Mouse (Mus musculus): ENCODE data around the gene Bglap3.
"Not testable (repeated sequence)": the region's sequence is repeated elsewhere in the genome, so short reads cannot be mapped to it uniquely, and the experiment has no call there.

Bglap3 gene

GRCm38 (mm10) chr3:88372643-88373042, at the start of gene Bglap3:
TSS of gene Bglap3 (minus strand) at chr3:88372743.
- DNase-seq: not testable (repeated sequence)

- DNase-seq: peak; percentile 56
Measured at GRCm38 (mm10) chr3:88422020-88422720, 49.6 kb upstream of the Bglap3 start.

GRCm38 (mm10) chr3:88420771-88421170, 48.2 kb upstream of the Bglap3 start:
- no peak for DNase-seq

- DNase-seq: no peak
Measured at GRCm38 (mm10) chr3:88418016-88418415, 45.5 kb upstream of the Bglap3 start.

- DNase-seq: no peak
Measured at GRCm38 (mm10) chr3:88415668-88416067, 43.1 kb upstream of the Bglap3 start.

GRCm38 (mm10) chr3:88412636-88413035, 40.1 kb upstream of the Bglap3 start:
- no peak for DNase-seq

GRCm38 (mm10) chr3:88411681-88412080, 39.1 kb upstream of the Bglap3 start:
- no peak for DNase-seq

GRCm38 (mm10) chr3:88410645-88411031, 38.1 kb upstream of the Bglap3 start:
- DNase-seq: no peak

- DNase-seq: peak; percentile 81
Measured at GRCm38 (mm10) chr3:88409741-88410644, 37.5 kb upstream of the Bglap3 start, which contains the start of gene Pmf1. TSS of gene Pmf1 (minus strand) at chr3:88410331.

- no peak for DNase-seq
Measured at GRCm38 (mm10) chr3:88408953-88409352, 36.4 kb upstream of the Bglap3 start.

GRCm38 (mm10) chr3:88407529-88407928, 35.0 kb upstream of the Bglap3 start:
- DNase-seq: no peak

- DNase-seq: peak; percentile 55
Measured at GRCm38 (mm10) chr3:88407090-88407489, 34.5 kb upstream of the Bglap3 start.

- DNase-seq: no peak
Measured at GRCm38 (mm10) chr3:88403522-88404230, 31.1 kb upstream of the Bglap3 start.

GRCm38 (mm10) chr3:88398666-88399065, 26.1 kb upstream of the Bglap3 start:
- peak; percentile 80 for DNase-seq

GRCm38 (mm10) chr3:88395742-88396141, 23.2 kb upstream of the Bglap3 start:
- no peak for DNase-seq

- no peak for DNase-seq
Measured at GRCm38 (mm10) chr3:88395288-88395687, 22.7 kb upstream of the Bglap3 start.

- no peak for DNase-seq
Measured at GRCm38 (mm10) chr3:88393776-88394375, 21.3 kb upstream of the Bglap3 start.

GRCm38 (mm10) chr3:88384364-88384763, 11.8 kb upstream of the Bglap3 start, which contains the start of gene Bglap:
TSS of gene Bglap (minus strand) at chr3:88384464.
- DNase-seq: no peak

GRCm38 (mm10) chr3:88382383-88382782, 9.8 kb upstream of the Bglap3 start:
- not testable (repeated sequence) for DNase-seq

GRCm38 (mm10) chr3:88381389-88382315, 9.1 kb upstream of the Bglap3 start:
- DNase-seq: not testable (repeated sequence)

- DNase-seq: not testable (repeated sequence)
Measured at GRCm38 (mm10) chr3:88378599-88378998, 6.1 kb upstream of the Bglap3 start, which contains the start of gene Bglap2. TSS of gene Bglap2 (minus strand) at chr3:88378699.
